26 mouse cellular contexts compared by ENCODE assay signal in the genomic region with DNA sequence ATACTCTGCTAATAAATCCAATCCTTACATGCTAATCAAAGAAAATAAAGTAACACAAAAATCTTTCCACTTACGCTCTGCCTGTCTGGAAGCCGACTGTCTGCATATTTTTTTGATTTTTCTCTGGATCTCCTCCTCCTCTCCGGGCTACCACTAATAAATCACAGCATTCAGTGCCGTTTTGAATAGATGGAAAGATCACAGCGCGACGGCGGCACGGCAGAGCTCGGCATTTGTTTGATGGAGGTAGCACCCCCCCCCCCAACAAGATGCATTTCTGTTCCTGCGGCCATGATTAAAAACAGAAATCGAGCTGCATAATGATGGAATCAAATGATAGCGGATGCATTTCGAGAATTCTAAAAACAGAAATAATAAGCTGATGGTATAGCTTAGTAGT.
DNase-seq lines count a peak whose midpoint lies in the region; ATAC-seq and TF ChIP-seq lines count a peak whose summit lies in the region.
"Had no signal": no experiment of that assay in that cellular context is flagged by ENCODE, and none has a peak within 500 bp of the region (broad histone marks: within the 10 kb centered on the region; RNA-seq: fewer than 3 reads in every experiment).

No protein-coding gene starts in this region.

- DNase-seq in intestine, embryonic 14.5 days (ENCODE audit: low spot score), result no peak
- DNase-seq in embryonic facial prominence, embryonic 14.5 days (ENCODE audit: low spot score), result peak; percentile 74
- DNase-seq in limb, embryonic 10.5 days (ENCODE audit: low spot score), result peak; percentile 48
- DNase-seq in left cerebral cortex, adult 8-10 months (ENCODE audit: low spot score in 2 of 2), result no peak
- DNase-seq: adrenal gland, postnatal 36 days; B cell, adult 2 months; cerebellum, adult 2 months; cerebellum, postnatal 25 days; gastrocnemius, adult 2 months; heart, postnatal 14 days; kidney, adult 8-10 months; kidney, postnatal 4 days; liver; lung, adult 2 months; lung, postnatal 10 days; thymus, postnatal 4 days had no signal

- H3K9ac ChIP-seq in intestine, embryonic 14.5 days (ENCODE audit: low read length), result 0 out of 2 replicates have a peak overlapping the region, but pooled peaks have one; percentile 5
- no peak overlapping the region for H3K9ac ChIP-seq in intestine, postnatal 0 days (ENCODE audit: low read depth, low read length)
- H3K9ac ChIP-seq in embryonic facial prominence, embryonic 14.5 days (ENCODE audit: low read depth, low read length), result no peak overlapping the region
- H3K9ac ChIP-seq in limb, embryonic 15.5 days, result no peak overlapping the region
- H3K9ac ChIP-seq in forebrain, embryonic 13.5 days, result no peak overlapping the region; the same call in 1 of the 2 replicates
- H3K9ac ChIP-seq: hindbrain, embryonic 12.5 days; intestine, embryonic 15.5 days; liver, embryonic 14.5 days; neural tube, embryonic 13.5 days had no signal

- no peak overlapping the region for H3K27ac ChIP-seq in intestine, embryonic 14.5 days (ENCODE audit: low read depth)
- no peak overlapping the region for H3K27ac ChIP-seq in intestine, postnatal 0 days (ENCODE audit: low read depth, low read length)
- 0 out of 2 replicates have a peak overlapping the region, but pooled peaks have one; percentile 24 for H3K27ac ChIP-seq in embryonic facial prominence, embryonic 14.5 days (replicated peaks; ENCODE audit: low read depth, low read length)
- H3K27ac ChIP-seq in limb, embryonic 10.5 days, result peak overlapping the region; percentile 22; the same call in 1 of the 2 replicates
- peak overlapping the region; percentile 38 for H3K27ac ChIP-seq in limb, embryonic 15.5 days
- H3K27ac ChIP-seq in forebrain, embryonic 13.5 days, result no peak overlapping the region
- H3K27ac ChIP-seq: gastrocnemius, adult 2 months; hindbrain, embryonic 12.5 days; intestine, embryonic 15.5 days; kidney, postnatal 0 days; liver, embryonic 14.5 days; macrophage had no signal

- no peak for TF ChIP-seq CTCF in intestine, postnatal 0 days (IDR thresholded peaks at IDR 0.05; ENCODE audit: low read depth)

- H3K4me2 ChIP-seq in intestine, embryonic 14.5 days (ENCODE audit: low read length), result no peak overlapping the region
- H3K4me2 ChIP-seq in intestine, postnatal 0 days (replicated peaks; ENCODE audit: low read depth), result no peak overlapping the region
- peak overlapping the region; percentile 23 for H3K4me2 ChIP-seq in embryonic facial prominence, embryonic 14.5 days (ENCODE audit: low read depth, low read length)
- 0 out of 2 replicates have a peak overlapping the region, but pooled peaks have one; percentile 19 for H3K4me2 ChIP-seq in limb, embryonic 15.5 days
- no peak overlapping the region for H3K4me2 ChIP-seq in forebrain, embryonic 13.5 days
- H3K4me2 ChIP-seq: hindbrain, embryonic 12.5 days; intestine, embryonic 15.5 days; neural tube, embryonic 13.5 days had no signal

- no peaks in the 10 kb centered on the region for H3K9me3 ChIP-seq in intestine, embryonic 14.5 days (ENCODE audit: control insufficient read depth, low read length)
- H3K9me3 ChIP-seq in intestine, postnatal 0 days (ENCODE audit: control insufficient read depth), result no peaks in the 10 kb centered on the region
- peaks cover under 1% of the 10 kb centered on the region; the same call in 1 of the 2 replicates for H3K9me3 ChIP-seq in embryonic facial prominence, embryonic 14.5 days (ENCODE audit: control insufficient read depth, low read length)
- no peaks in the 10 kb centered on the region for H3K9me3 ChIP-seq in limb, embryonic 10.5 days (replicated peaks)
- no peaks in the 10 kb centered on the region for H3K9me3 ChIP-seq in limb, embryonic 15.5 days
- H3K9me3 ChIP-seq in forebrain, embryonic 13.5 days (replicated peaks), result no peaks in the 10 kb centered on the region
- H3K9me3 ChIP-seq: hindbrain, embryonic 12.5 days; intestine, embryonic 15.5 days; neural tube, embryonic 13.5 days had no signal

- H3K4me3 ChIP-seq in intestine, embryonic 14.5 days (ENCODE audit: low read depth, low read length), result no peak overlapping the region
- H3K4me3 ChIP-seq in intestine, postnatal 0 days (ENCODE audit: low read depth, low read length), result no peak overlapping the region
- H3K4me3 ChIP-seq in embryonic facial prominence, embryonic 14.5 days (ENCODE audit: low read depth, low read length), result no peak overlapping the region
- H3K4me3 ChIP-seq in limb, embryonic 10.5 days, result no peak overlapping the region
- no peak overlapping the region for H3K4me3 ChIP-seq in limb, embryonic 15.5 days
- H3K4me3 ChIP-seq in forebrain, embryonic 13.5 days, result no peak overlapping the region
- H3K4me3 ChIP-seq: gastrocnemius, adult 2 months; hindbrain, embryonic 12.5 days; intestine, embryonic 15.5 days; neural tube, embryonic 13.5 days had no signal

- no peak for ATAC-seq in intestine, embryonic 14.5 days (replicated peaks; ENCODE audit: low FRiP score, low TSS enrichment, low read depth)
- ATAC-seq in intestine, postnatal 0 days, result no peak
- ATAC-seq in embryonic facial prominence, embryonic 14.5 days (ENCODE audit: low read depth), result no peak
- ATAC-seq in limb, embryonic 15.5 days (ENCODE audit: insufficient number of reproducible peaks, low FRiP score, low TSS enrichment, low read depth), result no peak
- no peak for ATAC-seq in forebrain, embryonic 13.5 days
- ATAC-seq: forebrain, embryonic 14.5 days; intestine, embryonic 15.5 days had no signal

- H3K36me3 ChIP-seq in intestine, embryonic 14.5 days (ENCODE audit: control insufficient read depth, insufficient read depth, low read length), result no peaks in the 10 kb centered on the region
- H3K36me3 ChIP-seq in intestine, postnatal 0 days (ENCODE audit: control insufficient read depth, insufficient read depth), result no peaks in the 10 kb centered on the region
- H3K36me3 ChIP-seq in embryonic facial prominence, embryonic 14.5 days (ENCODE audit: control insufficient read depth, insufficient read depth, low read length), result no peaks in the 10 kb centered on the region
- H3K36me3 ChIP-seq in limb, embryonic 10.5 days, result no peaks in the 10 kb centered on the region
- H3K36me3 ChIP-seq in limb, embryonic 15.5 days, result no peaks in the 10 kb centered on the region
- no peaks in the 10 kb centered on the region for H3K36me3 ChIP-seq in forebrain, embryonic 13.5 days (ENCODE audit: poor library complexity, severe bottlenecking)
- H3K36me3 ChIP-seq: hindbrain, embryonic 12.5 days; intestine, embryonic 15.5 days; neural tube, embryonic 13.5 days had no signal

- H3K4me1 ChIP-seq in intestine, embryonic 14.5 days (replicated peaks; ENCODE audit: control insufficient read depth, insufficient read depth, low read length), result peaks cover 7% of the 10 kb centered on the region
- H3K4me1 ChIP-seq in intestine, postnatal 0 days (replicated peaks; ENCODE audit: control insufficient read depth, insufficient read depth, low read length), result no peaks in the 10 kb centered on the region
- H3K4me1 ChIP-seq in embryonic facial prominence, embryonic 14.5 days (ENCODE audit: control insufficient read depth, insufficient read depth, low read length), result peaks cover 14% of the 10 kb centered on the region
- peaks cover 56% of the 10 kb centered on the region for H3K4me1 ChIP-seq in limb, embryonic 10.5 days
- peaks cover 37% of the 10 kb centered on the region for H3K4me1 ChIP-seq in limb, embryonic 15.5 days
- peaks cover 24% of the 10 kb centered on the region for H3K4me1 ChIP-seq in forebrain, embryonic 13.5 days

- 78% methylated on average over 14 of the region's 14 CpGs for WGBS in intestine, embryonic 14.5 days
- 87% methylated on average over 14 of the region's 14 CpGs for WGBS in intestine, postnatal 0 days
- 30% methylated on average over 14 of the region's 14 CpGs for WGBS in embryonic facial prominence, embryonic 14.5 days
- 69% methylated on average over 14 of the region's 14 CpGs for WGBS in limb, embryonic 10.5 days
- 30% methylated on average over 14 of the region's 14 CpGs for WGBS in limb, embryonic 15.5 days
- WGBS in forebrain, embryonic 13.5 days, result 76% methylated on average over 14 of the region's 14 CpGs

- H3K27me3 ChIP-seq in intestine, embryonic 14.5 days (replicated peaks; ENCODE audit: control insufficient read depth, insufficient read depth, low read length), result no peaks in the 10 kb centered on the region
- H3K27me3 ChIP-seq in intestine, postnatal 0 days (replicated peaks; ENCODE audit: control insufficient read depth, insufficient read depth, low read length), result no peaks in the 10 kb centered on the region
- 0 out of 2 replicates have a peak, but pooled peaks cover 4% of the 10 kb centered on the region for H3K27me3 ChIP-seq in embryonic facial prominence, embryonic 14.5 days (replicated peaks; ENCODE audit: control insufficient read depth, insufficient read depth, low read length)
- H3K27me3 ChIP-seq in limb, embryonic 10.5 days (ENCODE audit: low read depth, poor library complexity, severe bottlenecking), result peaks cover 12% of the 10 kb centered on the region; the same call in 1 of the 2 replicates
- H3K27me3 ChIP-seq in limb, embryonic 15.5 days, result peaks cover 4% of the 10 kb centered on the region; the same call in 1 of the 2 replicates
- H3K27me3 ChIP-seq in forebrain, embryonic 13.5 days, result no peaks in the 10 kb centered on the region
- H3K27me3 ChIP-seq: intestine, embryonic 15.5 days had no signal

Comparison
In these comparisons a context has a peak if more than half of its experiments do, and no peak if none do; other contexts are left out.
1. DNase-seq: peak in embryonic facial prominence, embryonic 14.5 days (single experiment) and limb, embryonic 10.5 days (single experiment); none in intestine, embryonic 14.5 days (single experiment) and left cerebral cortex, adult 8-10 months (0 of 2).
2. H3K27ac ChIP-seq: peak in embryonic facial prominence, embryonic 14.5 days (single experiment), limb, embryonic 10.5 days (single experiment) and limb, embryonic 15.5 days (single experiment); none in intestine, embryonic 14.5 days (single experiment), intestine, postnatal 0 days (single experiment) and forebrain, embryonic 13.5 days (single experiment).
3. H3K4me2 ChIP-seq: peak in embryonic facial prominence, embryonic 14.5 days (single experiment) and limb, embryonic 15.5 days (single experiment); none in intestine, embryonic 14.5 days (single experiment), intestine, postnatal 0 days (single experiment) and forebrain, embryonic 13.5 days (single experiment).